10 mouse cellular contexts compared by ENCODE assay signal in the genomic region with DNA sequence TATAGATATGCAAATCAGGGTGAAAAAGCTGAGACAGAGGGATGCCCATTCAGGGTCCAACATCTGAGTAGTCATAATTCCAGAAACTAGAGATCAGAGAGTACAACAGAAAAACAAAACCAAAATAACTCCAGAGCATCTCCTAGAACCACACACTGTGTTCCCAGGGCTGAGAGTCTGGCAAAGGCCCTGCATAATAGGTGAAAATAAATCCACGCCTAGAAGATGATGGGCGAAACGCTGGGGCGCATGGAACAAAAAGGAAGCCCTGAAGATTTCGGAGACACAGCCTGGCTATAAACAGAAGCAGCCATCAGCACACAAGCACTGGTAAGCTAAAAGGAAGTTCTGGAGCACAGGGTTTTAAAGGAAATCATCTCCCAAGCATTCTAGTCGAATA. TPM values are rescaled to one million over a fixed set of nuclear protein-coding genes. Genes with fewer than 3 reads are reported as not detected.
DNase-seq lines count a peak whose midpoint lies in the region; ATAC-seq lines count a peak whose summit lies in the region.
"Had no signal": no experiment of that assay in that cellular context is flagged by ENCODE, and none has a peak within 500 bp of the region (broad histone marks: within the 10 kb centered on the region; RNA-seq: fewer than 3 reads in every experiment).

No protein-coding gene starts in this region.

- peak overlapping the region; percentile 49 for H3K4me2 ChIP-seq in heart, embryonic 16.5 days (ENCODE audit: low read depth, low read length)
- H3K4me2 ChIP-seq in midbrain, embryonic 12.5 days (replicated peaks) = no peak overlapping the region
- no peak overlapping the region for H3K4me2 ChIP-seq in midbrain, embryonic 15.5 days
- no peak overlapping the region for H3K4me2 ChIP-seq in hindbrain, embryonic 14.5 days (replicated peaks)
- peak overlapping the region; percentile 38; the same call in 1 of the 2 replicates for H3K4me2 ChIP-seq in stomach, embryonic 16.5 days (ENCODE audit: low read depth, low read length)

- H3K9ac ChIP-seq in heart, embryonic 16.5 days (ENCODE audit: low read length) = 0 out of 2 replicates have a peak overlapping the region, but pooled peaks have one; percentile 42
- no peak overlapping the region for H3K9ac ChIP-seq in midbrain, embryonic 12.5 days (replicated peaks)
- H3K9ac ChIP-seq in midbrain, embryonic 15.5 days = no peak overlapping the region
- no peak overlapping the region for H3K9ac ChIP-seq in hindbrain, embryonic 14.5 days
- H3K9ac ChIP-seq in stomach, embryonic 16.5 days (ENCODE audit: low read length) = no peak overlapping the region; the same call in 1 of the 2 replicates

- no peaks in the 10 kb centered on the region for H3K27me3 ChIP-seq in heart, embryonic 16.5 days (ENCODE audit: control insufficient read depth, insufficient read depth, low read length)
- peaks cover 9% of the 10 kb centered on the region; the same call in 1 of the 2 replicates for H3K27me3 ChIP-seq in midbrain, embryonic 12.5 days
- no peaks in the 10 kb centered on the region for H3K27me3 ChIP-seq in midbrain, embryonic 15.5 days (replicated peaks)
- no peaks in the 10 kb centered on the region for H3K27me3 ChIP-seq in hindbrain, embryonic 14.5 days (ENCODE audit: control insufficient read depth, insufficient read depth, low read length)
- no peaks in the 10 kb centered on the region for H3K27me3 ChIP-seq in stomach, embryonic 16.5 days (ENCODE audit: control insufficient read depth, insufficient read depth, low read length)

- WGBS in heart, embryonic 16.5 days = 68% methylated on average over 6 of the region's 6 CpGs
- 72% methylated on average over 6 of the region's 6 CpGs for WGBS in midbrain, embryonic 12.5 days
- 67% methylated on average over 6 of the region's 6 CpGs for WGBS in midbrain, embryonic 15.5 days
- 73% methylated on average over 6 of the region's 6 CpGs for WGBS in hindbrain, embryonic 14.5 days
- WGBS in stomach, embryonic 16.5 days = 49% methylated on average over 6 of the region's 6 CpGs

- no peaks in the 10 kb centered on the region for H3K36me3 ChIP-seq in heart, embryonic 16.5 days (ENCODE audit: control insufficient read depth, insufficient read depth)
- H3K36me3 ChIP-seq in midbrain, embryonic 12.5 days = no peaks in the 10 kb centered on the region
- no peaks in the 10 kb centered on the region for H3K36me3 ChIP-seq in midbrain, embryonic 15.5 days (replicated peaks)
- H3K36me3 ChIP-seq in hindbrain, embryonic 14.5 days (replicated peaks; ENCODE audit: control insufficient read depth, insufficient read depth) = no peaks in the 10 kb centered on the region
- no peaks in the 10 kb centered on the region for H3K36me3 ChIP-seq in stomach, embryonic 16.5 days (ENCODE audit: control insufficient read depth, insufficient read depth, low read length)

- no peak overlapping the region for H3K4me3 ChIP-seq in heart, embryonic 16.5 days (ENCODE audit: low read length)
- no peak overlapping the region for H3K4me3 ChIP-seq in midbrain, embryonic 12.5 days
- no peak overlapping the region for H3K4me3 ChIP-seq in midbrain, embryonic 15.5 days
- H3K4me3 ChIP-seq in hindbrain, embryonic 14.5 days (replicated peaks; ENCODE audit: low read length) = no peak overlapping the region
- no peak overlapping the region for H3K4me3 ChIP-seq in stomach, embryonic 16.5 days (replicated peaks; ENCODE audit: low read length)

- H3K4me1 ChIP-seq in heart, embryonic 16.5 days (ENCODE audit: control insufficient read depth, insufficient read depth, low read length) = peaks cover 3% of the 10 kb centered on the region
- peaks cover 8% of the 10 kb centered on the region for H3K4me1 ChIP-seq in midbrain, embryonic 12.5 days
- H3K4me1 ChIP-seq in midbrain, embryonic 15.5 days = no peaks in the 10 kb centered on the region
- 0 out of 2 replicates have a peak, but pooled peaks cover 2% of the 10 kb centered on the region for H3K4me1 ChIP-seq in hindbrain, embryonic 14.5 days (replicated peaks; ENCODE audit: control insufficient read depth, insufficient read depth, low read length)
- H3K4me1 ChIP-seq in stomach, embryonic 16.5 days (ENCODE audit: control insufficient read depth, insufficient read depth, low read length) = peaks cover 13% of the 10 kb centered on the region; the same call in 1 of the 2 replicates

- no peak for ATAC-seq in heart, embryonic 16.5 days (replicated peaks; ENCODE audit: extremely low read depth, insufficient read depth, low FRiP score)
- ATAC-seq in midbrain, embryonic 12.5 days (ENCODE audit: low FRiP score, low read depth) = no peak
- no peak for ATAC-seq in midbrain, embryonic 15.5 days (replicated peaks)
- no peak for ATAC-seq in hindbrain, embryonic 14.5 days (ENCODE audit: low FRiP score)
- no peak for ATAC-seq in stomach, embryonic 16.5 days (ENCODE audit: insufficient read depth, low FRiP score)

- DNase-seq in heart, adult 9 months (ENCODE audit: low spot score in 2 of 2) = no peak
- no peak for DNase-seq in hindbrain, embryonic 14.5 days (ENCODE audit: low spot score)
- DNase-seq in ovary, postnatal 36 days (ENCODE audit: low spot score) = no peak
- DNase-seq in urinary bladder, postnatal 4 days (ENCODE audit: low spot score in 2 of 2) = no peak
- DNase-seq: cerebellum, postnatal 36 days; thymus, postnatal 36 days had no signal

- no peaks in the 10 kb centered on the region for H3K9me3 ChIP-seq in heart, embryonic 16.5 days (replicated peaks; ENCODE audit: control insufficient read depth, low read length)
- H3K9me3 ChIP-seq in midbrain, embryonic 12.5 days = 0 out of 2 replicates have a peak, but pooled peaks cover 5% of the 10 kb centered on the region
- no peaks in the 10 kb centered on the region for H3K9me3 ChIP-seq in midbrain, embryonic 15.5 days
- no peaks in the 10 kb centered on the region for H3K9me3 ChIP-seq in hindbrain, embryonic 14.5 days (ENCODE audit: control insufficient read depth, low read length)
- no peaks in the 10 kb centered on the region for H3K9me3 ChIP-seq in stomach, embryonic 16.5 days (replicated peaks; ENCODE audit: control insufficient read depth, low read length)

- 0 out of 2 replicates have a peak overlapping the region, but pooled peaks have one; percentile 27 for H3K27ac ChIP-seq in heart, embryonic 16.5 days (ENCODE audit: low read length)
- H3K27ac ChIP-seq in midbrain, embryonic 12.5 days (replicated peaks) = peak overlapping the region; percentile 27
- no peak overlapping the region for H3K27ac ChIP-seq in midbrain, embryonic 15.5 days
- H3K27ac ChIP-seq in hindbrain, embryonic 14.5 days = peak overlapping the region; percentile 27; the same call in 1 of the 2 replicates
- H3K27ac ChIP-seq in stomach, embryonic 16.5 days (ENCODE audit: low read length) = peak overlapping the region; percentile 84

RNA-seq across cellular contexts. Expression of gene Zcchc24, which starts 26.2 kb away (rescaled TPM):
- 19.5 and 25.5 TPM in 2 replicates for polyA plus RNA-seq in heart, embryonic 16.5 days (2015; fragmentation: Nextera tagmentation; extraction: Ambion mirVana)
- polyA plus RNA-seq in midbrain, embryonic 12.5 days (2016; fragmentation: Nextera tagmentation; extraction: Ambion mirVana) = 17.7 and 20.7 TPM in 2 replicates
- polyA plus RNA-seq in midbrain, embryonic 15.5 days (2015; fragmentation: Nextera tagmentation; extraction: Ambion mirVana) = 12.3 and 14.2 TPM in 2 replicates
- polyA plus RNA-seq in hindbrain, embryonic 14.5 days (2014; fragmentation: Nextera tagmentation; extraction: Ambion mirVana) = 18.5 and 19.0 TPM in 2 replicates
- polyA plus RNA-seq in stomach, embryonic 16.5 days (2015; fragmentation: Nextera tagmentation; extraction: Ambion mirVana) = 15.3 and 17.1 TPM in 2 replicates

RNA-seq across cellular contexts. Expression of gene Anxa11, which starts 46.9 kb away (rescaled TPM):
- polyA plus RNA-seq in heart, embryonic 16.5 days (2015; fragmentation: Nextera tagmentation; extraction: Ambion mirVana) = 33.9 and 38.1 TPM in 2 replicates
- polyA plus RNA-seq in midbrain, embryonic 12.5 days (2016; fragmentation: Nextera tagmentation; extraction: Ambion mirVana) = 3.2 and 4.1 TPM in 2 replicates
- polyA plus RNA-seq in midbrain, embryonic 15.5 days (2015; fragmentation: Nextera tagmentation; extraction: Ambion mirVana) = 2.5 and 2.6 TPM in 2 replicates
- 2.9 and 3.2 TPM in 2 replicates for polyA plus RNA-seq in hindbrain, embryonic 14.5 days (2014; fragmentation: Nextera tagmentation; extraction: Ambion mirVana)
- polyA plus RNA-seq in stomach, embryonic 16.5 days (2015; fragmentation: Nextera tagmentation; extraction: Ambion mirVana) = 52.1 and 54.4 TPM in 2 replicates

Comparison
In these comparisons a context has a peak if more than half of its experiments do, and no peak if none do; other contexts are left out.
1. H3K4me2 ChIP-seq: peak in heart, embryonic 16.5 days (single experiment) and stomach, embryonic 16.5 days (single experiment); none in midbrain, embryonic 12.5 days (single experiment), midbrain, embryonic 15.5 days (single experiment) and hindbrain, embryonic 14.5 days (single experiment).